Mouse (Mus musculus): ENCODE data around the gene Arfgap2. TPM values are rescaled to one million over a fixed set of nuclear protein-coding genes. Genes with fewer than 3 reads are reported as not detected.

The Arfgap2 gene
- total and polyA plus RNA-seq, 3 experiments = 55.1 to 77.6 (median 57.0) TPM

- dilution Hi-C loops (cut with MboI; ENCODE audit: extremely low pct_ligation_motif_present, extremely low pct_unique_long_range_greater_than_20kb, low sequenced_read_pairs) (no loop called here), in situ Hi-C loops (cut with MboI; ENCODE audit: low pct_ligation_motif_present, low pct_unique_long_range_greater_than_20kb, low sequenced_read_pairs) (no loop called here)
- no peak overlapping the region for H3K4me2 ChIP-seq (ENCODE audit: insufficient read depth, low read depth, poor library complexity, severe bottlenecking)
- peaks cover 11 to 25% of the 10 kb centered on the region in 2 experiments for H3K4me1 ChIP-seq (ENCODE audit: control insufficient read depth in 1 of 2, insufficient read depth in 2 of 2)
- H3K4me3 ChIP-seq (replicated peaks in 1 of 3; ENCODE audit: low read depth in 2 of 3, low read length in 2 of 3, poor library complexity in 1 of 3) = no peak overlapping the region
- no peak overlapping the region for H3K27ac ChIP-seq (ENCODE audit: insufficient read depth, low read depth)
- no peaks in the 10 kb centered on the region for H3K9me3 ChIP-seq (replicated peaks; ENCODE audit: low read length)
- no peak overlapping the region for H3K9ac ChIP-seq (ENCODE audit: insufficient read depth, low read depth)
- H3K36me3 ChIP-seq (replicated peaks in 1 of 2; ENCODE audit: control insufficient read depth in 1 of 2, insufficient read depth in 1 of 2, low read length in 1 of 2) = no peaks in the 10 kb centered on the region
- no peaks in the 10 kb centered on the region for H3K27me3 ChIP-seq (replicated peaks)
- no peaks in the 10 kb centered on the region for H3K79me2 ChIP-seq (replicated peaks; ENCODE audit: control insufficient read depth, extremely low read depth, insufficient read depth, poor library complexity, severe bottlenecking)
- TF ChIP-seq UBTF (IDR thresholded peaks at IDR 0.05; ENCODE audit: low read depth, low read length) (no peak), JUN (IDR thresholded peaks at IDR 0.05; ENCODE audit: insufficient read depth, low read depth, low read length) (no peak), MXI1 (IDR thresholded peaks at IDR 0.05; ENCODE audit: low read depth, low read length) (no peak), HCFC1 (IDR thresholded peaks at IDR 0.05; ENCODE audit: low read depth, low read length) (no peak), NRF1 (IDR thresholded peaks at IDR 0.05; ENCODE audit: low read depth, low read length) (no peak), MAX (IDR thresholded peaks at IDR 0.05; ENCODE audit: low read length) (no peak), POLR2AphosphoS2 (IDR thresholded peaks at IDR 0.05; ENCODE audit: low read depth, low read length) (no peak)
- DNase-seq (ENCODE audit: extremely low read depth) = no peak
Observed at GRCm38 (mm10) chr2:91248366-91248765, 16.4 kb upstream of the Arfgap2 start.

- H3K36me3 ChIP-seq (replicated peaks in 1 of 2; ENCODE audit: control insufficient read depth in 1 of 2, insufficient read depth in 1 of 2, low read length in 1 of 2) = no peaks in the 10 kb centered on the region
- H3K9ac ChIP-seq (ENCODE audit: insufficient read depth, low read depth) = no peak overlapping the region
- in situ Hi-C loops (cut with MboI; ENCODE audit: low pct_ligation_motif_present, low pct_unique_long_range_greater_than_20kb, low sequenced_read_pairs) = no loop called here
- dilution Hi-C loops (cut with MboI; ENCODE audit: extremely low pct_ligation_motif_present, extremely low pct_unique_long_range_greater_than_20kb, low sequenced_read_pairs) = no loop called here
- no peaks in the 10 kb centered on the region for H3K27me3 ChIP-seq (replicated peaks)
- no peaks in the 10 kb centered on the region for H3K9me3 ChIP-seq (replicated peaks; ENCODE audit: low read length)
- H3K79me2 ChIP-seq (replicated peaks; ENCODE audit: control insufficient read depth, extremely low read depth, insufficient read depth, poor library complexity, severe bottlenecking) = no peaks in the 10 kb centered on the region
- DNase-seq (ENCODE audit: extremely low read depth) = no peak
- TF ChIP-seq ETS1 (conservative IDR thresholded peaks at IDR 0.05; ENCODE audit: low read depth, low read length) = no peak
- no peak for TF ChIP-seq MAFK (IDR thresholded peaks at IDR 0.05; ENCODE audit: insufficient replicate concordance, low read length)
- TF ChIP-seq MEF2A (IDR thresholded peaks at IDR 0.05; ENCODE audit: borderline replicate concordance, low read depth, low read length) = peak; percentile 43; the same call in 1 of the 2 replicates
- no peak overlapping the region for H3K4me2 ChIP-seq (ENCODE audit: insufficient read depth, low read depth, poor library complexity, severe bottlenecking)
- H3K4me3 ChIP-seq (replicated peaks in 1 of 3; ENCODE audit: low read depth in 2 of 3, low read length in 2 of 3, poor library complexity in 1 of 3) = no peak overlapping the region
- no peak overlapping the region for H3K27ac ChIP-seq (ENCODE audit: insufficient read depth, low read depth)
- H3K4me1 ChIP-seq (ENCODE audit: control insufficient read depth in 1 of 2, insufficient read depth in 2 of 2) = peaks cover 9 to 29% of the 10 kb centered on the region in 2 experiments
Observed at GRCm38 (mm10) chr2:91252001-91252400, 12.8 kb upstream of the Arfgap2 start.

GRCm38 (mm10) chr2:91252512-91252911 is 12.3 kb upstream of the Arfgap2 start:
- H3K4me3 ChIP-seq (replicated peaks in 1 of 3; ENCODE audit: low read depth in 2 of 3, low read length in 2 of 3, poor library complexity in 1 of 3) = no peak overlapping the region
- peaks cover under 1% of the 10 kb centered on the region for H3K27me3 ChIP-seq (replicated peaks)
- H3K79me2 ChIP-seq (replicated peaks; ENCODE audit: control insufficient read depth, extremely low read depth, insufficient read depth, poor library complexity, severe bottlenecking) = no peaks in the 10 kb centered on the region
- H3K27ac ChIP-seq (ENCODE audit: insufficient read depth, low read depth) = no peak overlapping the region
- H3K36me3 ChIP-seq (replicated peaks in 1 of 2; ENCODE audit: control insufficient read depth in 1 of 2, insufficient read depth in 1 of 2, low read length in 1 of 2) = no peaks in the 10 kb centered on the region
- H3K4me1 ChIP-seq (ENCODE audit: control insufficient read depth in 1 of 2, insufficient read depth in 2 of 2) = peaks cover 9 to 29% of the 10 kb centered on the region in 2 experiments
- in situ Hi-C loops (cut with MboI; ENCODE audit: low pct_ligation_motif_present, low pct_unique_long_range_greater_than_20kb, low sequenced_read_pairs) = no loop called here
- no peak overlapping the region for H3K9ac ChIP-seq (ENCODE audit: insufficient read depth, low read depth)
- no peak overlapping the region for H3K4me2 ChIP-seq (ENCODE audit: insufficient read depth, low read depth, poor library complexity, severe bottlenecking)
- DNase-seq (ENCODE audit: extremely low read depth) = no peak
- no peak for TF ChIP-seq MXI1 (IDR thresholded peaks at IDR 0.05; ENCODE audit: low read depth, low read length)
- no peak for TF ChIP-seq ZNF384 (IDR thresholded peaks at IDR 0.05; ENCODE audit: low read depth, low read length)
- no peak for TF ChIP-seq RCOR1 (conservative IDR thresholded peaks at IDR 0.05; ENCODE audit: low read depth, low read length)
- no peak for TF ChIP-seq POLR2AphosphoS2 (IDR thresholded peaks at IDR 0.05; ENCODE audit: low read depth, low read length)
- no peak for TF ChIP-seq IRF4 (IDR thresholded peaks at IDR 0.05; ENCODE audit: low read depth, low read length)
- no peak for TF ChIP-seq RAD21 (IDR thresholded peaks at IDR 0.05; ENCODE audit: low read depth, low read length)
- TF ChIP-seq ZC3H11A (IDR thresholded peaks at IDR 0.05; ENCODE audit: low read depth, low read length) = no peak
- no peak for TF ChIP-seq E2F4 (IDR thresholded peaks at IDR 0.05; ENCODE audit: insufficient replicate concordance, low read depth, low read length)
- no peak for TF ChIP-seq CHD1 (IDR thresholded peaks at IDR 0.05; ENCODE audit: low read depth, low read length)
- dilution Hi-C loops (cut with MboI; ENCODE audit: extremely low pct_ligation_motif_present, extremely low pct_unique_long_range_greater_than_20kb, low sequenced_read_pairs) = no loop called here
- no peaks in the 10 kb centered on the region for H3K9me3 ChIP-seq (replicated peaks; ENCODE audit: low read length)

Data from CH12.LX (cell line).